Mouse (Mus musculus) layer of hippocampus, postnatal 25 days (tissue): ENCODE measurements at regions not wholly inside any gene's neighbourhood (a gene's known extent, or its start where the extent isn't known, plus 50 kb on each side); places are given as distances from the start of the nearest gene placed in this dataset.
"Not testable (repeated sequence)": the region's sequence is repeated elsewhere in the genome, so short reads cannot be mapped to it uniquely, and the experiment has no call there.

Experiments used
- DNase-seq, 2 experiments: peaks; one replicate each; pipeline ENCODE4 v3.0.0; 2022; ENCODE audit warnings: mixed read lengths in 2 of 2, low spot score in 1 of 2; ENCODE audit errors: extremely low spot score in 1 of 2

DNA sequence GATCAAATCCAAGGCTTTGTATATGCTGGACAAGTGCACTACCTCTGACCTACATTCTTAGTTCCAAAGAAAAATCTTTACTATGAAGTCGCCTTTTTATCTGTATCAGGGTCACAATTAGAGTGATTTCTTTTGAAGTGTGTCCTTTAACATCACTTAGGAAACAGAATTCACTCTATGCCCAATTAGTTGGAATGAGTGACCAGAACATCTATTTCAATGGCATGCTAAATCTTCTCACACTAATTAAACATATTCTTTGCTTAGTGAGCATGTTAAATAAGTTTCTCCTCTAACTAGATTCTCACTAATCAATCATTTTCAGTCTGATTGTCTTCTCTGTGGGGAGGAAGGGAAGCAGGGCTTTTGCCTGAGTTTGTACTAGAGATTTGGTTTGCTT lies 84.9 kb downstream of the Arl6ip6 start:
- no peak for DNase-seq

DNA sequence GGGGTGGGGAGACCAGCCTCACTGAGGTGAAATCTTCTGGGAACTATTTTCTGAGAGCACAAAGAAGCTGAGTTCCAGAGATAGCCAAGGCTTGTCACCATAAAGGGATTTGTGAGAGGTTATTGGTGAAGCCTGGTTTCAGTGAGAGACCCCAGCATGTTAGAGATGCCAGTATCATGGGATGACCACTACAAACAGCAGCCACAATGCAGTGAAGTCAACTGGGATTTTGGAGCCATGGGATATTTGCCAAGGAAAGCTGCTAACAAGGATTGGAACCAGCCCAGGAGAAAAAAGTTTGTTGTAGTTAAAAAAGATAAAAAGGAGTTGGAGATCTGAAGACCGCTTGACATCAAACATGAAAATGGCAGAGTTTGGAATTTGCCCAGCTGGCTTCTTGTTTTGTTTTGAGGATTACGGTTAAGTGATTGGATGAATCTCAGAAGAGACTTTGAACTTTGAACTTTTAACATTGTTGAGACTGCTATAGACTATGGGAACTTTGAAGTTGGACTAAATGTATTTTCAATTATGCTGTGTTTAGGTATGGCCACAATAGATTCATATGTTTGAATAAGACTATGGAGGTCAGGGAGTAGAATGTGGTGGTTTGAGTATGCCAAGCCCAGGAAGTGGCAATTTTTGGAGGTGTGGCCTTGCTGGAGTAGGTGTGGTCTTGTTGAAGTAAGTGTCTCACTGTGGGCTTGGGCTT lies 110.3 kb downstream of the Arl6ip6 start:
- DNase-seq = no peak

DNA sequence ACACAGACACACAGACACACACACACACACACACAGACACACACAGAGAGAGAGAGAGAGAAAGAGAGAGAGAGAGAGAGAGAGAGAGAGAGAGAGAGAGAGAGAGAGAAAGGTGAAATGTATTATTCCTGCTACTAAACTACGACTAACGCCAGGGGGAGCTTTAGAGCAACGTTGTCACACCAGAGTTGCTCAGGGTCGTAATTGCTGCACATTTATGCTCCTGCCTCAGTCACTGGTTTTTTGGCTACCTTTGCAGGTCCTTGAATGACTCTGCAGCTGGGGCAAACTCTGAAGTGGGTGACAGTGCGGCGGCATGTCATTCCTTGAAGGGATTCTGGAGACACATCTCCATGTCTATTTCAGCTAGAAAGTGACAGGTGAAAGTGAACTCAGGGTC lies 139.2 kb downstream of the Arl6ip6 start:
- DNase-seq = peak; percentile 23 to 73

DNA sequence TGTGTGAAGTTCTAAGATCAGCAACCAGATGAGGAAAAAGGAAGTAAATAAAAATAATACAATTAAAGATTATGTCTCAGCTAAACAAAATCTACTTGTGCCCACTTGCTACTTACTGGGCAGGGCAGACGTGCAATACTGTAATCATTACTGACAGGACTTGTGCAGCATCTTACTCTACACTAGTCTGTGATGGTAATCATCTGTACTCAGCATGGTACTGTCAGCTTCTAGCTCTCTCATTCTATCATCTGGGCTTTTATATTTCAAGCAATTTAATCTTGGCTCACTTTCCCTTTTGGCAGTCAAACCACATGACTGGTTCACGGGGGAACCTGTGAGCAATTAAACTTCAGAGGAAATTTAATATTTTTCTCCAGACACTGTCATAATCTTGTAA lies 167.5 kb downstream of the Arl6ip6 start:
- DNase-seq = no peak

DNA sequence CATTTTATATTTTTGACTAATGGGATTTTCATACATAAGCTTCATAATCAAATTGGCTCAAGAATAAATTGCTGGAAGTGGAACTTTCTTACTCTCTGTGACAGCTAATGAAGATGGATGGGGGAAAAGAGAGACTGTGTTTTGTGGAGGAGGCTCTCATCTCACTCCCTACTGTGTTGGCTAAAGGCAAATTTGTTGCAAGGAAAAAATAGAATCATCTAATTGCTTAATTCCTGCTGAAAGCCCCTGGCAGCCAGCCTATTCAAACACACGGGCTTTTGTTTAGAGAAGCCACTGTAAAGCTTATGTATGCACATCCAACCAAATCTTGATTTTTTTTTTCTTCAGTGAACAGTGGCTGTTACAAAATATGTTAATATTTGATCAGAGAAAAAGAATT lies 190.8 kb downstream of the Arl6ip6 start:
- DNase-seq = peak in 1 of 2 experiments; percentile 12

DNA sequence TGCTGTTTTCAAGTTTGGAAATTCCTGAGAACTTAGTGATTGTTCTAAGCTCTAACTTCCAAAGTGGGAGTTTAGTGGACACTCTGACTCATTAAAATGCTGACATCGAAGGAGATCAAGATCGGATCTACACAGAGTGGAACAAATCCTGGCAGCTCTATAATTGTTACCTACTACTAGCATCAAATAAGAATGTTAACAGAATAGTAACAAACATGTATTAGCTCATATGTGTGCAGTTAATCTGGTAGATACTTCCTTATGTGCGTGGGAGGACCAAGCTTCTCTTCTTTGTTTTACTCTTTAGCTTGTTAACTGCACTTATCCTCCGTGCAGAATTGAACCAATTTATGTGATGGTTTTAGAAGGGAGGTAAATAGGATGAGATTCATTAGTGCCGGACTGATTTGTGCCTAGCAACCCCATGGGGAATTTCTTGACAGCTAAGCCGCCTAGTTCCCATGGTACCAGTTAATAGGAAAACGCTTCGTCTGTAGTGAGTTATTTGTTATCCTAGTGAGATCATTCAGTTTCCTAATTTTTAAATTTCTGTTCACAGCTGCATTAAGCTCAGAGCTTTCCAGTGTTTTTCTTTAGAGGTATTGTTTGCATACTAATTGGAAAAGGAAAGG lies 193.1 kb downstream of the Arl6ip6 start:
- no peak for DNase-seq

DNA sequence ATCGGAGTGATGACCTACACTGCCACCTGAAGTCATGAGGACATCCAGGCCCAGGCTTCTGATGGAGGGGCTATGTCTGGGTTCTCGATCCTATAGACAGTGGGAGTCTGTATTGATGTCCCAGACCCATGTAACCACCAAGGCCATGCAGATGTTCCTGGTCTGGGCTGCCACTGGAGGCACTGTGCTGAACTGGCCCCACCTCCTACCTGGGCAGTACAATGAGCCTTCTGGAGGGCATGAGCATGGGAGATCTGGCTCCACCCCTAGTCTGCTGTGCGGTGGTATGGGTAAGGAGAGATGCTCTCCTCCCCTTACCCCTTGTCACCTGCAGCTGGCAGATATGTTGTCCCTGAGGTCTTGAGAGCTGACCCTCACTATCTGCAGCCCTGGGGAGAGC lies 197.1 kb downstream of the Arl6ip6 start:
- no peak for DNase-seq

DNA sequence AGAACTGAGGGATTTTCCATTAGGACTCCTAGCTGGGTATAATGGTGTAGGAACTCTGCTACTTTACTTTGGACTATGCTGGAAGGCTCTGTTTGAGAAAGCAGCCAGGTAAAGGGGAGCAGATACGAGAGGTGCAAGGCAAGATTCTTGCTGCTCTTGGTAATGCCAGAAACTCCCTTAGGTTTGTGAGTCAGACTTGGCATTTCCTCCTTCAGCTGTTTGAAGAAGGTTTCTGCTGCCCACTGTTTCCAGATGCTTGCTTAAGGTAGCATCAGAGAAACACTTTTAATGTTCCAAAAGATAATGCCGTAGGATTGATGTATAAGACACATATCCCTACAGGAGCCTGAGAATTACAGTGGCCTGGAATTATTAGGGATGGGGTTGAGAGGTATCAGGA lies 222.9 kb downstream of the Arl6ip6 start:
- DNase-seq = no peak

DNA sequence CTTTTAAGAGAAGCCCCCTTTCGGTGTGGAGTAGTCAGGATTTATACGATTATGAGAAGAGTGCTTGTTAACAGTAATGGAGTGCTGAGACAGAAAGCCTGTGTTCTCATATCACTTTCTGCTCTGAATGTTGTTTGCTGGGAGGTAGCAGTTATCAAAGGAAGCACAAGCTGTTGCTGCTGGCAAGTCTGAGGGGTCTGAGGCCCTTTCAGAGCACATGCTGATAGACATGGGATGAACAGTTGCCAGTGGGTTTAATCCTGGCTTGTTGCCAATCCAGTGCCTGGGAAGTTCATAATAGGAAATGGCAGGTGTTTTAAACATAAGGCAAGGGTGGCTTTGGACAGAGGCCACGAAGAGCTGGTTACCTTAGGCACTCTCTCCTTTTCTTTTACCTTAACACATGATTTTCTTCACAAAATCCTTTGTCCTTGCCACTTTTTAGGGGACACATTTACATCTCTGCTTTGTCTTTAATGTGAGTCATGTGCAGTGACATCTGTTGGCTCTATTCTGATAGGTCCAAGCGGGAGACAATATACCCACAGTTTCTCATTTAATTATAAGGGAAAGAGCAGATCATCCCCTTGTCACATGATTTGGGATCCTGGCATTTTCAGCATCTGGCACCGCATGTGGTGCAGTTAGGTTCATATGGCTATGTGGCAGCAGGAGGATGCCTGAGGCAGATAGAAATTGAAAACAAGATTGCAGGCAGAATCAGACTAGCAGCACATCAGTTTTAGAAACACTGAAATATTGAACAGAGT lies 245.7 kb downstream of the Arl6ip6 start:
- DNase-seq = peak; percentile 31 to 48

DNA sequence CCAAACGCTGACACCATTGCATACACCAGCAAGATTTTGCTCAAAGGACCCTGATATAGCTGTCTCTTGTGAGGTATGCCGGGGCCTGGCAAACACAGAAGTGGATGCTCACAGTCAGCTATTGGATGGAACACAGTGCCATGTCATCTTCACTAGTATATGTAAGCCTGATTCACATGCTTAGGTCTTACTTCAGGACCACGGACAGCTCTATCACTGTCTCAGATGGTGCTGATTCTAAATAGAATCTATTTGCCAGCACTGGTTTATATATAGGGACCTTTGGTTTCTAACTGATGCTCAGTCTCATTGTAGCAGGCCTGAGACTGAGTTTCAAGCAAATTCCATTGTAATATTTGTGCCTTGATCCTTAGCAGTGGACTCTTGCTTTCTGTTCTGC lies 248.8 kb downstream of the Arl6ip6 start:
- DNase-seq = not testable (repeated sequence)

DNA sequence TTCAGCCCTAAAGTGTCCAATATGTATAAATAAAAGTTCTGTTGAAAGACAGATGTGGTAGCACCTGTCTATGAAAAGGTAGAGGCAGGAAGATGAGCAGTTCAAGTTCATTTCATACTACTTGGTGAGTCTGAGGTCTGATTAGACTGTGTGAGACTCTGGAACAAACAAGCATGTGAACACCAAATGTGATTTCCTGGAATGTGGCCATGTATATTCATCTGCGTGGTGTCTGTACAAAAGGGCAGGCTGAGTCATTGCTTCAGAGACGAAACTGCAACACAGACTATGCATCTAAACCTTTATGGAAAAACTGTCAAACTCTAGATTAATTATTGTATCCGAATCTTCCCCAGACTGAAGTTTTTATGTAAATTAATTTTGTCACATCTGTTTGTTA lies 268.7 kb downstream of the Arl6ip6 start:
- DNase-seq = no peak

DNA sequence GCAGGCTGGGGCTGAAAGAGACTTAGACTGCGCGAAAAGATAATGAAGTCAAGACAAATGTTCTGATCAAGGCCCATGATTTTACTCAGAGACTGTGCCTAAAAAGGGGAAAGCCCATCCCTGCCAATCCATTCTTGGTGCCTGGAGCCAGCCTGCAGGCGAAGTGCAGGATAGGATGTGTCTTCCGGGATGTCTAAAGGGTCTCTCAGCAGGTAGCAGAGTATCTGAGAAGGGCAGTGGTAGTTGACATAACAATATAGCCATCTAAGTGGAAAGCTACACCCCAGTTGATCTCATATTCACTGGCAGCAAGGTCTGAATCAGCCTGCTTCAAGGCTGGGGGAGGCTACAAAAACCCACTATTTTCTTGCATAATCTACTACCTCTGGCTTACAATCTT lies 282.9 kb downstream of the Arl6ip6 start:
- no peak for DNase-seq

DNA sequence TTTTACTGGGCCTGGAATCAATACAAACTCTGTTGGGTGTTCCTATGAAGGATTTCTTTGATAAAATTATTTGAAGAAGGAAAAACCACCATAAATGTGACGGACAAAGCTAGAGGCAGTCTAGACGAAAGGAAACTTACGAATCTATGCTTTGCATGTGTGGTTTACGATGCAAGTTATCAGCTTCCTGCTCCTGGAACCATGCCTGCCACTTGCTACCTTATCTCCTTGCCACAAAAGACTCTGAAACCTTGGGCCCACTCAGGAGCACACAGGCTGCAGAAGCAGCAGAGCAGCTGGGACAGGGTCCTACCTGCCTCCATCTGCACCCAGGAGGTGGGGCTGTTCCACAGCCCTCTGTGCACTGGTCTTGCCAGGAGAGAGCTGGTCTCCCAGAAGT lies 287.5 kb downstream of the Arl6ip6 start:
- DNase-seq = not testable (repeated sequence)

DNA sequence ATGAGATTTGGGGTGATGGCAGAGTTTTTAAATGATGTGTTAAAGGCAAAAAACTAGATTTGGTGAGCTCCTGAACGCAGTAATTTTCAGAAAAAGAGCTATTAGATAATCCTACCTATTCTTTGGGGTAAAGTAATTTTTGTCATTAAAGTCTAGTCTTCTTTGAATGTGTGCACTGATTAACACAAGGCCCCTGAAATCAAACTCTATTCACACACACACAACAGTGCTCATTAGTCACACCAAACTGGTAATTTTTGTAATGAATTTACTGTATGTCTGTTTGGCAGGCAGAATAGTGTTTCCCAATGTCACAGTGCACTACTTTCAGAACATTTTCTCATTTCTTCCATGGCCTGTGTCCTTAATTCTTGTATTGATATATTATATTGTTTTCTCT lies 296.8 kb downstream of the Arl6ip6 start:
- no peak for DNase-seq

DNA sequence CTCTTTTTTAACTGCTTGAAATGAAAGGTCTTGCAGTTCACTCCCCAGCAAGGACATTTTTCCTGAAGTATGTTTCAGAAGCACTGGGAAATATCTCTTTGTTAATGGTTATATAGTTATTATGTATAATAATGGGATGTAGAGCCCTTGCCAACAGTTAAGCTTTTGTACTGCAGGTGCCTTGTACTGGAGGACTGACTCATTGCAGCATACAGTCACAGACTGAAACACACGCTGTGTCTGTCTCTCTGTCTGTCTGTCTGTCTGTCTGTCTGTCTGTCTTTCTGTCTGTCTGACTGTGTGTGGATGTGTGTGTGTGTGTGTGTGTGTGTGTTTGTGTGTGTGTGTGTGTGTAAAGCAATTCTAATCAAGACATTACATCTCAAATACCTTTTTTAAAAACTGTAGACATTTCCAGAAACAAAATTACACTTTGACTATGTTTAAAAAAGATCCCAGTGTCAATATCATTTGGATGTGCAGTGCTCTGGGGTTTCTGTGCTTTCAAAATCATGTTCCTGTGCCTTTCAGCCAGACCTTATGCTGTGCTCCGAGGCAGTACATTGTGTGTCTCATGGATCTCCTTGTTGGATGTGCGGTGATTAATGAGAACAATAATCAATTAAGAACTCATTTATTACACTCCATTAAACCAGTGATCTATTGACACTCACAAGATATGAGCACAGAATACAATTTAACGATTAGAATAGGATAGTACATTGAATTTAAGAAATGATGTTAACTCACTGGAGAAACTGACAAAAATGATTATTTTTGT lies 299.5 kb downstream of the Arl6ip6 start:
- no peak for DNase-seq

DNA sequence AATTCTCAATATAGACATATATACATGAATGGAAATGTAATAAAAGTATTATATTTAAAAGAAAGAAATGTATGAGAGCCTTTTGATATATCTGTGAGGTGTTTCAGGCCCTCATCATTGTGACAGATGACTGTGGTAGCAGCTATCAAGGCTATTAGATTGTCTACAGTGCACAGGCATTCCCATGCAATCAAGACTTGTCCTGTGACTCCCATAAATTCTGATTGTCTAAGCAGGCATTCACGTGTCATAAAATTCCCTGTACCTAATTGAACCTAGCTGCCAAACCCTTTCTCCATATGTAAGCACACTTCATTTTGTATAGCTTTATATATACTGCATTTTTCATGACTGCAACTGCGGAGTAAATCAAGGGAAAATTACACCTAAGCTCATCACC lies 301.3 kb downstream of the Arl6ip6 start:
- DNase-seq = no peak

DNA sequence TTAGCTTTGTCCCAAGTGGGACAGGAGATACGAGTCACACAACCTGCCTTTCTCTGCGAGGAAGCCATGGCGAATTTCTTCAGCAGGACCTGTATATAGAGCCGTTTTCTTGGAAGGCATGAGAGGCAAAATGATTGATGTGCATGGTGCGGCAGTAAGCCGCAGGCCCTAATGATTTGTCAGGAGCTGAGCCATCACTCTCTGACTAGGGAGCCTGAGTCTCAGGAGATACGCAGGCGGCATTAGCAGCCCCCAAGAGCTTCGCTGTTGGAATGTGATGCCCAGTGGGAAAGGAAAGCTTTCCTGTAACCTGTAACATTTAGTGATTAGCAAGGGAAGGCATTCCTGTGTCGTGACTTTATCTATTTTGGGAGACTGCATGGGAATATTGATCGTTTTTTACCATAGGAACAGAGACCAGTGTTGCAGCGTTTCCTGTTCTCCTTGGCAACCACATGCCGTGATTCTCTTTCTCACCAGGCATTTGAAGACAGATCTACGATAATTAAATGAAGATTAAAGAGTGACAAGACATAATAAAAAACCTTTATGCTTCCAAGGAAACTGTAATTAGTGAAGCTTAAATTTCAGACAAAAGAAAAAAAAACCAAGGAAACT lies 310.2 kb downstream of the Arl6ip6 start:
- DNase-seq = peak in 1 of 2 experiments; percentile 11

DNA sequence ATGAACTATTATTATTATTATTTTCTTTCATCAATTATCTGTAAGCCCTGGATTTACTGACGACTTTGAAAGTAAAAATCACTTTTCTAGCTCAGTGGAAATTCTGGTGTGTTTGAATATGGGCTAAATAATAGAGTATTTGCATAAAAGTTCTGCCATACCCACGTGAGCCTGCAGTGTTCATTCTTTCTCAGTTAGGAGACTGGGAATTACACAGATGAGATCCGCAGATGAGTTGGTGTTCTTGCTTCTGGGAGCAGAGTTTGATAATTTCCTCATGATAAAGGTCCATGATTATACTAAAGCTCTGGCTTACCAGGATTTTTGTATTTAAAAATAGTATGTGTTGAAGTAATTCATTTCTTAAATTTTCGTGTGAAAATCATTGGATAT lies 310.7 kb downstream of the Arl6ip6 start:
- DNase-seq = no peak

DNA sequence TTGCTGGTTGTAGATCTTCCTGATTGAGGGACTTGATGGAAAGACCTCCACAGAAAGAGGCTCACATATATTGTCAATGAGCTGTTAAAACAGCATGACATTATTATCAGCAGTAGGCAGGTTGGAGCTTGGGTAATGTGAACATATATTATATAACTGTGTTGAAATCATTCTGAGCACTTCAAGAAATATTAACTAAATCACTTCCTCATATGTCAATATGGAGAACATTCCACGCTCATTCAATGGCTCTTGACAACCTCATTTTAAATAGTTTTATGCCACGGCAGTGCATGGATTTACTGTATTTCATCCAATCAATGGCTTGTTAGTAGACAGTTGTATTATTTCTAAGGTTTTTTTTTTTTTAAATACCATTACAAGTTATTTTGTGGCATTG lies 350.6 kb downstream of the Arl6ip6 start:
- no peak for DNase-seq

DNA sequence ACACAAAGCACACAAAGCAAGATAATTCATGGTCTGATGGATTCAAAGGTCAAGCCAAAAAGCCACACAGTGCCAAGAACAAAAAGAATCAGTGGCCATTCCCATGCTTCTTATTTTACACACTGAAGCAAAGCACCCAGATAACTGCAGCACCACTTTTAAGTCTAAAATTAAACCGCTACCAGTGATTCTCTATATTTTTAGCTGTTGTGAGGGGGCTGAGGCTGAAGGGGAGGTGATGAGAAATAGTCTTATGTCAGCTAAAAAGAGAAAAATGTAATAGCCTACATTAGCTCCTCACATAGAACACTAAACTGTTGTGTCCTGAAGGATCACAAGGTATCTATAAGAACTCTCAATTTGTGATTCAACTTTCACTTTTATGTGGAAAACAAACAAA lies 382.5 kb downstream of the Arl6ip6 start:
- no peak for DNase-seq

DNA sequence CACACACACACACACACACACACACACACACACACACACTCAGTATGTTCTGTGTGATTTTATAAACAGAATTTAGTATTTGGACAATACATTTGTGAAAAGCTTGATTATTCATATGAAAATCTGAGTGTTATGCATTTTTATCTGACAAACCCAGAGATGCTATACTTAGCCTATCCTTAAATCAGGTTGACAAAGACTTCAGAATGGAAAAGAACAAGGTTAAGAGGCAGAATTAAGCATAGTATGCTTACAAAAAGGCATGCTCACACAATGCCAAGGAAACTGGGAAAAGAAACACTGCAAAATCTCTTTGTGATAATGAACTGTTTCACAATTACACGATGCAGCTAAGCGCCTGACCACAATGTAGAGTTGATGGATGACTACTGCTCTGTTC lies 414.3 kb downstream of the Arl6ip6 start:
- no peak for DNase-seq
